Mouse (Mus musculus): Measurements from ENCODE around the gene Fcrl5.

DNA sequence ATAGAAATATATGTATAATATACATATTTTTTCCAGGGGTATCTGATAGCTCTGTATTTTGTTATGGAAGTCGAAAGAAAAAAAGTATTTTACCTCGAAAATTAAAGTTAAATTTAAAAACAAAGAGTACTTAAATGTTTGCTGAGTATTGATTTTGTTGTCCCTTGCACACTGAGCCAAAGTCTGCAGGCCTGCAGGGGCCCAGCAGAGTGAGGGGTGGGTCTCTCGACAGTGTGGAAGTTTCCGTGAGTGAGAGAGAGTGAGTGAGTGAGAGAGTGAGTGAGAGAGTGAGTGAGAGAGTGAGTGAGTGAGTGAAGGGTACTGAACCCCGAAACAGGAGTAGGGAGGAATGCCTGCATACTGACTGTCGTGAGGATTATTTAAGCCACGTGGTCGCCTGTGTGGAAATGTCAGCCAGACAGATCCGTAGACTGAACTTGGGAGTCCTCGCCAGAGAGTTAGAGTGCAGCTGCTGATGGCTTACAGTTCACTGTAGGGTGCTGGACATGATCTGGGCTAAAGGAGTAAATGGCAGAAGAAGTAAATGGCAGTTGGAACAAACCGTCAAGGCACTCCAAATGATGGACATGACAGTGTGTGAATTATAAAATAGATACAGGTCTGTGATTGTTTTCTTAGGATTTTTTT, 104.6 kb downstream of the Fcrl5 start:
- TF ChIP-seq HCFC1 (IDR thresholded peaks at IDR 0.05; ENCODE audit: low read depth, low read length) (no peak), UBTF (IDR thresholded peaks at IDR 0.05; ENCODE audit: low read depth, low read length) (no peak), MAX (IDR thresholded peaks at IDR 0.05; ENCODE audit: low read length) (no peak), CTCF (conservative IDR thresholded peaks at IDR 0.05 in 1 of 2, IDR thresholded peaks at IDR 0.05 in 1 of 2; ENCODE audit: low read depth in 2 of 2, low read length in 2 of 2) (no peak), SIN3A (IDR thresholded peaks at IDR 0.05; ENCODE audit: low read length) (no peak), EP300 (IDR thresholded peaks at IDR 0.05; ENCODE audit: low read length) (no peak), RCOR1 (conservative IDR thresholded peaks at IDR 0.05; ENCODE audit: low read depth, low read length) (no peak), CHD2 (IDR thresholded peaks at IDR 0.05; ENCODE audit: low read length) (no peak), ETS1 (conservative IDR thresholded peaks at IDR 0.05; ENCODE audit: low read depth, low read length) (no peak), ZKSCAN1 (IDR thresholded peaks at IDR 0.05; ENCODE audit: borderline replicate concordance, low read depth, low read length) (no peak)

Data from CH12.LX (cell line).